Mouse (Mus musculus) embryonic stem cell, embryonic (primary cell): ENCODE results near the gene Cyb561d1.

ENCODE experiments used
- CTCF ChIA-PET, 4 experiments: fragments of 300-600 bp in 2 of 4; fragments of 350-600 bp in 2 of 4; sonication (Branson Sonifier 250); formaldehyde crosslinking; loops; one replicate each; lab custom pipeline; 2022; ENCODE audit warnings: inconsistent platforms in 2 of 4; lab: Charles Lee
- POLR2A ChIA-PET, 4 experiments: fragments of 300-600 bp in 2 of 4; fragments of 350-600 bp in 2 of 4; sonication (Branson Sonifier 250); formaldehyde crosslinking; loops; one replicate each; lab custom pipeline; 2022; ENCODE audit warnings: antibody characterized with exemption in 4 of 4, inconsistent platforms in 1 of 4; lab: Charles Lee

Cyb561d1 gene

DNA sequence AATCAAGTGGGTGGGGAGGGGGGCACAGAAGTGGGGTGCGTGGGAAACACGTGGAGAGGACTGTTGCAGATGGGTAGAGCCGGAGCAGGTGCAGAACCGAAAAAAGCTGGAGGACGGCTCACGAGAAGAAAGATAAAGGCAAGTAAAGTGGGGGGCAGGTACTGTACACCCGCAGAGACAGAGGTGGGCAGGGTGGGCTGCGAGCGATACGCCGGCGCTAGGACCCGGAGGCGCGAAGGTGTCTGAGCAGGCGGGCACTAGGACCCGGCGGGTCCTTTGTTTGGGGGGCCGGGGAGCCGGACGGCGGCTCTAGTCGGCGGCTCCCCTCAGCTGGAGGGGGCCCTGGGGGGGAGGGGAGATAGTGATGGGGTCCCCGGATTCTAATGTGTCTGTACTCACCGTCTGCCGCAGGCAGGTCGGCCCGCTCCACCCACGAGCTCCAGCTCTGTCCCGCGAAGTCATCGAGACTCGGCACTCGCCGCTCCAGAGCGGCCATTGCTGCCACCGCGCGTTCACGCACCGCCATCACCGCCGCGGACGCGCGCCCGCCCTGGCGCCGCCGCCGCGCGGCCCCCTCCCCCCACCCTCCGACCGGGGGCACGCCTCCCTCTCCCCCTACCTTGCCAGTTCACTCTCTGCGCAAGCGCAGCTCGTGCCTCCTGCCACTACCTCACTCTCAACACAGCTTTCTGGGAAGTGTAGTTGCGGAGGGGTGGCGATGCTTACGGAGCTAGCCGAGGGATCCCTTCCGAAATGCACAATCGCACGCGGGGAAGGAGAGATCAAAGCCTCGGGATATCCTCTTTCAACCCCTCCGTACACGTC lies 9.1 kb upstream of the Cyb561d1 start:
- POLR2A ChIA-PET: interaction anchor here (0.5 to 4.6 kb wide), 76 partner anchors 8 to 878 kb away, joined by 3 to 88 read pairs (median 4); partner anchors contain the start of genes Cyb561d1 (in 4 of the 4), Psma5 (in 3 of the 4), Psrc1 (in 3 of the 4) and Sars (in 3 of the 4)
- CTCF ChIA-PET: interaction anchor here (0.6 to 2.3 kb wide), 21 partner anchors 9 to 331 kb away, joined by 3 to 23 read pairs (median 5); partner anchors contain the start of genes Cyb561d1 (in 4 of the 4), Gnai3 (in 1 of the 4), Psma5 (in 1 of the 4) and Sort1 (in 1 of the 4)

DNA sequence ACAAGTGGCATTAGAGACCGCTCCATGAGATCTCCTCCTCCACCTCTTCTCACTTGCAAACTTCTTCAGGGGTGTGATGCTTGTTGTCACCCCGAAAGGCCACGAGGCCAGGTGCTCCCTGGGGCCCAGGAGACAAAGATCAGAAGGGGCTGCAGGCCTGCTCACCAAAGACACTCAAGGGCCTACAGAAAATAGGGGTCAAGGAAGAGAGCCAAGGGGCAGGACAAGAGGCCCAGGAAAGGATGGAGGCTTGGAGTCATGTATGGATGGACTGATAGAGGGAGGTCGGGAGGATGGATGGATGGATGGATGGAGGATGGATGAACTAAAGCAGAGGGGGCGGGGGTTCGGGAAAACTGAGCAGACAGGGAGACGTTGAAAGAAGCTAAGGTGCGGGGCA lies 8.5 kb upstream of the Cyb561d1 start:
- ChIA-PET CTCF (interaction anchor here in 3 of 4 experiments (1.5 to 2.3 kb wide), 3 partner anchors 8 to 9 kb away, joined by 6 to 23 read pairs (median 11); partner anchors contain the start of gene Cyb561d1 (in 3 of the 3)), POLR2A (interaction anchor here (0.6 to 4.6 kb wide), 34 partner anchors 9 to 857 kb away, joined by 3 to 88 read pairs (median 6); partner anchors contain the start of genes Cyb561d1 (in 4 of the 4), Sars (in 3 of the 4), Gnai3 (in 2 of the 4) and Psma5 (in 2 of the 4))

- CTCF ChIA-PET: interaction anchor here in 1 of 4 experiments (1.4 to 1.5 kb wide), 2 partner anchors 8 to 266 kb away, joined by 3 to 6 read pairs; partner anchors contain the start of genes Cyb561d1 and Gstm6
- POLR2A ChIA-PET: interaction anchor here in 3 of 4 experiments (1.2 to 4.6 kb wide), 10 partner anchors 8 to 175 kb away, joined by 4 to 88 read pairs (median 13); partner anchors contain the start of genes Cyb561d1 (in 3 of the 3), Psma5 (in 2 of the 3), Amigo1 (in 1 of the 3) and Gnai3 (in 1 of the 3)
Observed at GRCm38 (mm10) chr3:108209001-108209400, 8.0 kb upstream of the Cyb561d1 start.

DNA sequence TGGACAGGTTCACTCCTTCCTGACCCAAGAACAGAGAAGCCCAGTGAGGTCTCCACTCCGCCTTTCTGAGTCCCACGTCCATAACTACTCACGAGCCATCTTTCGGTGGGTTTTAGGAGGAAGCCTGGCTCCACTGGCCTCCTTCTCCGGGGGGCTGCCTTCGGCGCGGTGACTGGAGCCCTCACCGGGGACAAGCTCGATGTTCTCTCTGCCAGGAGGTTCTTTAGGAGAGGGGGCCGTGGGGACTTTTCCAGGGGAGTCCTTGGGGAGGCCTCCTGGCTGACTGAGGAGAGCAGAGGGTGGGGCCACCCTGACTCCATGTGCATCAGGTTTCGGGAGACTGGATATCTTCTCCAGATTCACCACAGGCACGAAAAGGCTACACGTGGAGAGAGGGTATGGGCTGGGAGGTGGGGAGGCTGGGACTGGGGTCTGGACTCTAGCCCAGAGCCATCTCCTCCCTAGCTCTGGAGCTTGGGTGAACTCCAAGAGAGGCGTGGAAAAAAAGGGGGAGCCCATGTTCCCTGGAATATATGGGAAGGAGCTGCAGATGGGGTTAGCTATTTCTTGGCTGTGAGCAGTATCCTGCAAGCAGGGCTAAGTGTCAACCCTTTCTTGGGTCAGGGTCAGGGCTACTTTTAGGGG lies 5.8 kb upstream of the Cyb561d1 start:
- ChIA-PET CTCF (no interaction called here), POLR2A (interaction anchor here in 2 of 4 experiments (0.8 to 13.7 kb wide), 7 partner anchors 8 to 61 kb away, joined by 3 to 158 read pairs (median 4); partner anchors contain the start of genes Amigo1 (in 1 of the 2), Cyb561d1 (in 1 of the 2), Gnai3 (in 1 of the 2) and Psma5 (in 1 of the 2))

DNA sequence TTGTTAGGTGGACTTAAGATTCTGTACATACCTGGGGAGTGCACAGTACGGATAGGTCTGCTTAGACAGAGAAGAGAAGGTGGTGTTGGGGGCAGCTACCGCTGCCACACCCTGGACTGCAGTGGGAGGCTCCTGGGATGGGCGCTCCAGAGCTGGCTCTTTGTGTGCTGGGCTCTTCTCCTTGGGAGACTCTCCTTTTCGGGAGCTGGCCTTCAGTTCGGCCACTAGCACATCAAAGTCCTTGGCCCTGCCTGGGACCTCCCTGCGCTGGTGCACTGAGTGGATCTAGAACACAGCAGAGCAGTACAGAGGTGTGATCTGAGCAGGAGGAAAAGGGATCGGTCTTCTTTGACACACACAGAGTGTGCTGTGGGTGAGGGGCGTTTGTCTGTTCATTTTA lies 4.6 kb upstream of the Cyb561d1 start:
- ChIA-PET POLR2A (interaction anchor here in 2 of 4 experiments (1.2 to 13.7 kb wide), 4 partner anchors 10 to 182 kb away, joined by 3 to 158 read pairs (median 6); partner anchors contain the start of genes Amigo1 (in 1 of the 2) and Psma5 (in 1 of the 2)), CTCF (interaction anchor here in 3 of 4 experiments (0.9 to 1.3 kb wide), 3 partner anchors 9 to 41 kb away, joined by 3 to 5 read pairs (median 3); no protein-coding TSS in a partner anchor)

DNA sequence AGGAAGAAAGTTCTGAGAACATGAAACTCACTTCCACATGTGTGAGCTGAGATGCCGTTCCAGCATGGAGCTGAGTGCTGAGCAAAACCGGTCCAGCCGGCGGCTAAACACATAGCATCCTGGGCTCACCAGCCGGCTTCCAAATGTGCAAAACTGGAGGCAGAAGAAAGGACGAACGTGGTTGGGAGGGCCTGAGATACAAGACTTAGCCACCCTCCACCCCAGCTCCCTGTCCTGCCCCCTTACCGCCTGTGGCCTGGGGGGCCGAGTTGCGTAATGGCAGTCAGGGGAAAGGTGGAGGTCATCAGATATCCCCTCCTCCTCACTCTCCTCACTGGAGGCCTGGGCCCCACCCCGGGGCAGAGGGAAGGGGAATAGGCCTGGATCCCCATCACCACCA lies 3.5 kb upstream of the Cyb561d1 start:
- ChIA-PET CTCF (interaction anchor here (0.6 to 5.7 kb wide), 27 partner anchors 8 to 803 kb away, joined by 3 to 58 read pairs (median 4); partner anchors contain the start of genes Psma5 (in 2 of the 4), Amigo1 (in 1 of the 4) and Psrc1 (in 1 of the 4)), POLR2A (interaction anchor here in 2 of 4 experiments (1.1 to 13.7 kb wide), 7 partner anchors 16 to 183 kb away, joined by 4 to 158 read pairs (median 7); partner anchors contain the start of genes Amigo1 (in 2 of the 2) and Psma5 (in 2 of the 2))

- ChIA-PET POLR2A (interaction anchor here in 3 of 4 experiments (0.5 to 13.7 kb wide), 9 partner anchors 15 to 58 kb away, joined by 3 to 158 read pairs (median 6); partner anchors contain the start of genes Amigo1 (in 2 of the 3), Psma5 (in 2 of the 3) and Gnai3 (in 1 of the 3)), CTCF (interaction anchor here (0.6 to 5.7 kb wide), 28 partner anchors 9 to 802 kb away, joined by 3 to 58 read pairs (median 4); partner anchors contain the start of genes Psma5 (in 2 of the 4), Amigo1 (in 1 of the 4) and Psrc1 (in 1 of the 4))
Observed at GRCm38 (mm10) chr3:108203621-108204325, 2.8 kb upstream of the Cyb561d1 start.

DNA sequence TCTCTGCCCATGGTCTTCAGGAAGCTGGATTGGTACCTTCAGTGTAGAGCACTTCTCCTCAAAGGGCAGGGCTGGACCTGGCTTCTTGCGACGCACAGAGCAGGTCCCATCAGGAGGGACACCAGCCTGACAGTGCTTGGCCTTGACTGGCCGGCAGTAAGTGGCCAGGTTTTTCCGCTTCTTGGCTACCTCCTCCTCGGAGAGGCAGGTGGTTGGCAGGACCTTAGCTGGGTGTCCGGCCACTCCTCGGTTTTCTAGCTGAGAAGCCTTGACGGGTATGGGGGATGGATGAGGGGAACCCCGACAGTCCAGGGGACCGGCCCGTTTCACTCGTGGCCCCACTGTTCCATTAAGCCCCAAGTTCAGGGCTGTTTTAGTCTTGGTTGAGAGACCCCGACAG lies 2.2 kb upstream of the Cyb561d1 start:
- CTCF ChIA-PET: interaction anchor here in 3 of 4 experiments (1.0 to 5.7 kb wide), 7 partner anchors 11 to 207 kb away, joined by 3 to 58 read pairs (median 4); partner anchors contain the start of gene Psrc1 (in 1 of the 3)
- POLR2A ChIA-PET: interaction anchor here in 3 of 4 experiments (0.5 to 13.7 kb wide), 9 partner anchors 15 to 241 kb away, joined by 3 to 158 read pairs (median 6); partner anchors contain the start of genes Amigo1 (in 2 of the 3), Gnai3 (in 1 of the 3), Psma5 (in 1 of the 3) and Sars (in 1 of the 3)

GRCm38 (mm10) chr3:108202506-108202905 lies 1.5 kb upstream of the Cyb561d1 start:
- POLR2A ChIA-PET: interaction anchor here in 3 of 4 experiments (1.1 to 13.7 kb wide), 12 partner anchors 7 to 242 kb away, joined by 3 to 158 read pairs (median 17); partner anchors contain the start of genes Atxn7l2 (in 3 of the 3), Amigo1 (in 2 of the 3), Psma5 (in 1 of the 3) and Sars (in 1 of the 3)
- CTCF ChIA-PET: interaction anchor here in 3 of 4 experiments (1.0 to 5.7 kb wide), 6 partner anchors 8 to 38 kb away, joined by 3 to 58 read pairs (median 10); partner anchors contain the start of gene Atxn7l2 (in 1 of the 3)

DNA sequence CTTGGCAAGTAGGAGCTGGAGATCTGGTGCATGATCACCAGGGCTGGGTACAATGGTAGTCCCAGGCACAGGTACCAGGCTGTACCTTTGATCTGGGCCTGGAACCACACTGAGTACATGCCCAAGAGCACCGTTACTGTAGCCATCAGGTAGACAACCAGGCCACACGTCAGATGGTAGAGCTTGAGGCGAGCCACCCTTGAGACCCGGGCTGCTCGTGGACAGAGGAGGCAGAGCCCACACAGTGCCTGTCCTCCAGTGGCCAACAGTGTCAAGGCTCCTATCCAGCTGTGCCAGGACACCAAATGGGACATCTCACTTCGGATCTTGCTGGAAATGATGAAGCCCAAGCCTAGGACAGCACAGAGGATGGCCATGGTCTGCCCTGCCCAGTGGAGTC lies 1.8 kb downstream of the Cyb561d1 start:
- ChIA-PET POLR2A (interaction anchor here in 3 of 4 experiments (0.6 to 13.7 kb wide), 13 partner anchors 10 to 185 kb away, joined by 3 to 158 read pairs (median 19); partner anchors contain the start of genes Psma5 (in 3 of the 3), Amigo1 (in 2 of the 3), Atxn7l2 (in 2 of the 3) and Gnai3 (in 1 of the 3)), CTCF (interaction anchor here in 2 of 4 experiments (0.5 to 5.7 kb wide), 3 partner anchors 14 to 181 kb away, joined by 3 to 58 read pairs (median 3); no protein-coding TSS in a partner anchor)

DNA sequence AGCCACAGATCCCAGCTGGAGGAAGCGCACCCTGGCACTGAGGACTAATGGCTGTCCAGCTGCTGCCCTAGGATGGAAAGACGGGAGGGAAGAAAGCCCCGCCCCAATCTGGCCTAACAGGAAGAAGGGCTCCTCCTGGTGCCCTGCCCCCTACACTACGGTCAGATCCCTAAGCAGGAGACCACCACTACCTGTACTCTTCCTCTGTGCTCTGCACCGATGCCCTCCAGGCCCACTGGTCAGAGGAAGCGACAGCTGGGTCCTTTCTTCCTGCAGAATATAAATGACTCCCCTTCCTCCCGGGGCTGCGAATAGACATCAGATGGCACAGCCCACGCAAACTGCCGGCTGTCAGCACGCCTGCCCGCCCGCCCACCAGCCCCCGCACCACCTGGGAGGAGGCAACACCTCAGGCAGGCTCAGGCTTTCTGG lies 3.9 kb downstream of the Cyb561d1 start:
- POLR2A ChIA-PET: interaction anchor here in 2 of 4 experiments (0.6 to 13.7 kb wide), 8 partner anchors 9 to 60 kb away, joined by 3 to 158 read pairs (median 5); partner anchors contain the start of genes Amigo1 (in 1 of the 2), Atxn7l2 (in 1 of the 2) and Psma5 (in 1 of the 2)
- CTCF ChIA-PET: interaction anchor here in 3 of 4 experiments (0.5 to 2.1 kb wide), 10 partner anchors 8 to 50 kb away, joined by 3 to 8 read pairs (median 4); partner anchors contain the start of gene Atxn7l2 (in 1 of the 3)

DNA sequence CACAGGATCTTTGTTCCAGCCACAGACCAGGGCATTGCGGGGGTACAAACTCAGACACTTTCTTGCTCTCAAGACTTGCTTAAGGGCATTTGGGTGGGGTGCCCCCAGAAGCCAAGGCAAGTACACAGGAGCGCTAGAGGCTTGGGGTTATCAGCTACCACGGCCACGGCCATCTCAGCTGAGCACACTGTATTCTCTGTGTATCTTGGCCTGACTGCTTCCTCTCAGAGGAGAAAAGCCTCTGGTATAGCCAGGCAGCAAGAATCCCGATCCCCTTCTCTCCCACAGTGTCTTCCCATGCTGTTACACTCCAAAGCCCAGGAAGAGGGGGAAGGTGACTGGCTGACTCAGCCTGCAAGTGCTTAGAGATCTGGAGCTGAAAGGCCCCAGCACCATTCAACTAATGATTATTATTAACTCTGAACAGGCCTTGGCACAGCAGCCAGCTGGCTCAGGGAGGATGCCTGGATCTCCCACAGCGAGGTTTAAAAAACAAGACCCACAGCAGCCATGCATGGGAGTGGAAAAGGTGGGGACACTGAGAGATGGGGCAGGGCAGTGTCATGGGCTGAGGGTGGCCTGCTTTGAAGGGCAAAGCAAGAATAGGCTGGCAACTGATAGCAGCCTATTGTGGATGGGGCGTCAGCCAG lies 4.9 kb downstream of the Cyb561d1 start:
- ChIA-PET POLR2A (interaction anchor here in 2 of 4 experiments (0.6 to 13.7 kb wide), 9 partner anchors 8 to 40 kb away, joined by 3 to 158 read pairs (median 3); partner anchors contain the start of genes Amigo1 (in 1 of the 2) and Atxn7l2 (in 1 of the 2)), CTCF (interaction anchor here in 2 of 4 experiments (0.6 to 1.3 kb wide), 7 partner anchors 9 to 84 kb away, joined by 3 to 9 read pairs (median 5); partner anchors contain the start of gene Atxn7l2 (in 1 of the 2))

DNA sequence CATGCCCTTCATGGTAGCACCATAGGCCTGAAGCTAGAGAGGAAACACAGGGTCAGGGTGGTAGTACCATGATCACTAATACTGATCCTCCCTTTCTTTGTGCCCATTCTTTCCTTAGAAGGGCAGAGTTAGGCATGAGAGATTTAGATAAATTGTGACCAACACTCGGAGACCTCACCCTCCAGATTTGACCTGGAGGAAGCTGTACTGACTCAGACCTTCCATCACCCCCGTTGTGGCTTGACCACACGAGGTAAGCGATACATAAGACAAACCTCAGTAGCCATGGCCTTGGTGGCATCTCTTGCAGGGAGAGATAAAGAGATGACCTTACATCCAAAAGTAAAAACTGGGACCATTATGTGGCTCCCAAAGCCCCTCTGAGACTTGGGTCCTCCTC lies 5.7 kb downstream of the Cyb561d1 start:
- CTCF ChIA-PET: interaction anchor here in 1 of 4 experiments (0.6 kb wide), 1 partner anchor 85 kb away, joined by 9 read pairs; no protein-coding TSS in a partner anchor
- POLR2A ChIA-PET: interaction anchor here in 1 of 4 experiments (1.1 to 13.7 kb wide), 2 partner anchors 7 to 10 kb away, joined by 3 to 158 read pairs; partner anchors contain the start of gene Amigo1

- POLR2A ChIA-PET: interaction anchor here in 2 of 4 experiments (1.0 to 11.5 kb wide), 3 partner anchors 8 to 17 kb away, joined by 3 to 158 read pairs (median 11); partner anchors contain the start of genes Atxn7l2 (in 1 of the 2) and Cyb561d1 (in 1 of the 2)
- CTCF ChIA-PET: no interaction called here
Observed at GRCm38 (mm10) chr3:108193686-108194085, 7.3 kb downstream of the Cyb561d1 start.
